Mouse (Mus musculus): ENCODE data around the gene 4932438A13Rik.

DNA sequence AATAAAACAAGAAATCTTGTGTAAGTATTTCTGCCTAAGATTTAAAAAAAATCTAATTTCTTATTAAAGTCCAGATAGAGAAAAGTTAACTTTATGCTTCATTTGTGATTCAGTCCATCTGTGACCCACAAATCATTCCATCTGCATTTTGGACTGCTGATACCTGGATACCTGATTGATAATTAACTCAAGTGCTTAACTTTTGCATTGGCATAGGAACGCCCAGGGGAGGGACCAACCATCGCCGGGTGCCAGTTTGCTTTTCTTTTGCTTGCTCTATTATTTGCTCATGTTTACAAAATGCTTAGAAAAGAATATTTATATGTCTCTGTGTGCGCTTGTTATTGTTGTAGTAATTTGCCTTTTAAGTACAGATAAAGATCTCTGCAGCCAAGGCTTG lies 1.6 kb downstream of the 4932438A13Rik start:
- TF ChIP-seq CTCF (IDR thresholded peaks at IDR 0.05; ENCODE audit: low read depth) (no peak), EP300 (optimal IDR thresholded peaks at IDR 0.05) (no peak)
